Mouse (Mus musculus) limb, embryonic 11.5 days (tissue): Measurements from ENCODE around the gene Reg4. TPM values are rescaled to one million over a fixed set of nuclear protein-coding genes. Genes with fewer than 3 reads are reported as not detected.
A peak's percentile ranks its signal among the peaks of the same experiment; 100 is the strongest.

Experiments
- ATAC-seq: fragments of 200-750 bp; cut with Nextera tagmentation; 2 replicates; pipeline ENCODE4 v1.8.0; 2017; ENCODE audit warnings: low read depth; ENCODE audit not compliant: insufficient number of reproducible peaks, low FRiP score, low TSS enrichment
- DNase-seq: peaks from one replicate; pipeline ENCODE4 v3.0.0-alpha.2; 2015; ENCODE audit warnings: low spot score
- H3K27ac ChIP-seq: fragments of 300-500 bp; sonication (generic); replicated peaks from 2 replicates; pipeline ENCODE4 v1.5.1; 2014; ENCODE audit warnings: low read depth, mild to moderate bottlenecking, low read length
- H3K27me3 ChIP-seq: fragments of 300-500 bp; sonication (generic); 2 replicates; pipeline ENCODE4 v1.6.1; 2014; ENCODE audit warnings: mild to moderate bottlenecking, low read length, mixed read lengths; ENCODE audit not compliant: control insufficient read depth, insufficient read depth
- H3K36me3 ChIP-seq: fragments of 300-500 bp; sonication (generic); 2 replicates; pipeline ENCODE4 v1.6.1; 2014; ENCODE audit warnings: mild to moderate bottlenecking, low read length, moderate library complexity, mixed read lengths; ENCODE audit not compliant: control insufficient read depth, insufficient read depth
- H3K4me1 ChIP-seq: fragments of 300-500 bp; sonication (generic); 2 replicates; pipeline ENCODE4 v1.6.1; 2014; ENCODE audit warnings: low read length, mixed read lengths; ENCODE audit not compliant: control insufficient read depth, insufficient read depth
- H3K4me2 ChIP-seq: fragments of 300-500 bp; sonication (generic); 2 replicates; pipeline ENCODE4 v1.6.1; 2014; ENCODE audit warnings: low read depth, mild to moderate bottlenecking, moderate library complexity; ENCODE audit not compliant: severe bottlenecking
- H3K4me3 ChIP-seq: fragments of 300-500 bp; sonication (generic); 2 replicates; pipeline ENCODE4 v1.5.1; 2014; ENCODE audit warnings: low read depth, low read length
- H3K9ac ChIP-seq: fragments of 300-500 bp; sonication (generic); 2 replicates; pipeline ENCODE4 v1.6.1; 2014; ENCODE audit warnings: mild to moderate bottlenecking, low read length
- H3K9me3 ChIP-seq: fragments of 300-500 bp; sonication (generic); 2 replicates; pipeline ENCODE4 v1.6.1; 2016; ENCODE audit warnings: low read length; ENCODE audit not compliant: control insufficient read depth
- WGBS: fragments of 180-500 bp; shearing (Covaris S2); extraction: QIAGEN DNeasy Blood & Tissue Kit; methylation state at CpG from one replicate; pipeline ENCODE4 v1.1.7; 2014; 5-methylcytosine and 5-hydroxymethylcytosine counted together
- polyA plus RNA-seq: library from polyadenylated mRNA; unstranded; fragments of >200 nt; fragmentation: Nextera tagmentation; extraction: Ambion mirVana; gene quantifications from 2 replicates; pipeline ENCODE4 v1.2.1, GENCODE M21; 2014

Reg4 gene
- polyA plus RNA-seq, 1 experiment from 2014 or later = not detected

DNA sequence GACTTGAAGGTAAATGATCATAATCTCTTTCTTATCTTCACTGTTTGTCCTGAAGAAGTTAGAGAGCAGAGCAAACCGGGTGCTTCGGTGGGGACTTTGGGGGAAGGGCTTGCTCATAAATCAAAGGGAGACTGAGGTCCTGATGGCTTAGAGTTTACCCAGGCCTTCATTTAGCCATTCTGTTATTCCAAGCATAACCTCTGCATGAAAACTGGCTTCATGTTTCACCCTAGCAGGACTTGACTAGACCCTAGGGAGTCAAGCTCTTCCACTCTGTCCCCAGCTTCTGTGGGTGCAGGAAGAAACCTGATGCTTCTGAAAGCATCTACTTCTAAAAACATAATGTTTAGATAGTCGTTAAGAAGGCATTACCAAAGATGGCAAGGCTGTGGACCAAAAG is 15.0 kb upstream of the Reg4 start:
- no peak overlapping the region for H3K27ac ChIP-seq
- no peaks in the 10 kb centered on the region for H3K4me1 ChIP-seq
- H3K36me3 ChIP-seq = no peaks in the 10 kb centered on the region
- DNase-seq (no peak), ATAC-seq (no peak)
- H3K9ac ChIP-seq = no peak overlapping the region
- no peaks in the 10 kb centered on the region for H3K27me3 ChIP-seq
- no peaks in the 10 kb centered on the region for H3K9me3 ChIP-seq
- no peak overlapping the region for H3K4me2 ChIP-seq
- H3K4me3 ChIP-seq = no peak overlapping the region
- 28% methylated on average over 3 of the region's 3 CpGs for WGBS

DNA sequence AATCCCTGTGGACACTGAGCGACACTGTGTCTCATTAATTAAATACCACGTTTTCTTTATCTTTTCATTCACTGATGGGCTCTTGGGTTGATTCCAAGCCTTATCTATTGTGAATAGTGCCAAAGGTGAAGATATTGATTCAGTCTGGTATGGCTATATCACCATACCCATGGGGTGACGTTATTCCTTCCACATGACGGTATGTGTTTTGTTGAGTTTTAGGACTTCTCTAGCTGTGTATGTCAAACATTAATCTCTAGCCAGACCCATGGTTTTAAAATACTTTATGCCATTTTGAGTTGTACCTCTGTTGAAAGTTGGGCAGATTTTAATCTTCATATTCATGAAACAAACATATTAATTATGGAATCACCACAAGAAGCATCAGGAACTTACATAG is 12.8 kb upstream of the Reg4 start:
- H3K27me3 ChIP-seq = no peaks in the 10 kb centered on the region
- no peaks in the 10 kb centered on the region for H3K36me3 ChIP-seq
- H3K4me3 ChIP-seq = no peak overlapping the region
- no peak overlapping the region for H3K9ac ChIP-seq
- no peak overlapping the region for H3K27ac ChIP-seq
- no peak for DNase-seq
- H3K4me2 ChIP-seq = no peak overlapping the region
- H3K9me3 ChIP-seq = no peaks in the 10 kb centered on the region
- WGBS = 87% methylated on average over 4 of the region's 4 CpGs
- no peaks in the 10 kb centered on the region for H3K4me1 ChIP-seq
- no peak for ATAC-seq

DNA sequence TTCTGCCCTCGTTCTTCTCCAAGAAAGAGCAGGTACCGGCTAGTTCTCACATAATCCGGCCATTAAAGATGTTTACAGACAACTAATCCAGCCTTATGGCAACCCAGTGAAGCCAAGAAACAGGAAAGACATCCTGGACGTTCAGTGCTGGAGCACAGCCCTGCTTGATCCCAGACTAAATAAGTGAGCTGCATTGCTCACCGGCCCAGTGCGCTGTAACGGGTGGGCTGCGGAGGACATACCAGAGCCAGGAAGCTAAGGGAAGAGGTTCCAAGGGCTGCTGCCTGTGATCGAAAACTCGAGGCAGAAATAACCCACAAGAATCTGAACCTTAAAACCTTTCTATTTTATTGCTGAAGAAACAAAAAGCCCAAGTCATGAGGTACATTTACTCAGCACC is 11.1 kb upstream of the Reg4 start:
- no peak overlapping the region for H3K9ac ChIP-seq
- ATAC-seq (no peak), DNase-seq (no peak)
- no peak overlapping the region for H3K4me2 ChIP-seq
- no peaks in the 10 kb centered on the region for H3K4me1 ChIP-seq
- no peaks in the 10 kb centered on the region for H3K36me3 ChIP-seq
- no peaks in the 10 kb centered on the region for H3K27me3 ChIP-seq
- H3K27ac ChIP-seq = no peak overlapping the region
- no peaks in the 10 kb centered on the region for H3K9me3 ChIP-seq
- H3K4me3 ChIP-seq = no peak overlapping the region
- 59% methylated on average over 10 of the region's 10 CpGs for WGBS

DNA sequence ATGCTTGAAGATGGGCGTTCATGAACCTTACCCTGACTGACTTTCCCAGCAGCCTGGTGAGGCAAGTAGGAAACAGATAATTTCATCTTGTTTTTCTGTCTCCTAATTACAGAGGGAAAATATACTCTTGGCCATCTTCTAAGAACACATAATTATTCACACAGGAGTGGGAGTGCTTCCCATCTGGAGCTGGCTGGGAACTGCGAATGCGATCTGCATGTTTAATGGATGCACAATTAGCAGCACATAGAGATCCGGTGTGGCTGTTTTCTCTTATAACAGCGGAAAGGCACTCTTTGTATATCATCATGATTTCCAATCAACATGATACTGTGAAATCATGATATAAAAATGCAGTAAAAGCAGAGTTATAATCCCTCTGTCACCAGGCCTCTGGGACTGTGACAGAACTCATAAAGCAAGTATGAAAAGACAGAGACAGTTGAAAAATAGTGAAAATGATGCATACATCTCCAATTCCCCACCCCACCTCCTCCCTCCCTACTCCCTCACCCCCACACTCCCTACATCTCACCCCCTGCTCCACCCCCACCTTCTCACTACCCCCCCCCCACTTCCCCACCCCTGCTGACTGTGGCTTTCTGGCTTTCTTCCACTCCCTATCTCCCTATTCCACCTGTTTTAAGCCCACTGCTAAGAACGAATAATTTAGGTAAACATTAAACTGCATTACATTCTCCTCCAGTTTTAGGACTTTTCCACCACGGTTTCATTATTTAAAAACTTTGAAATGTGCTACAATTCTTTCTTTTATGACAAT is 10.5 kb upstream of the Reg4 start:
- Histone ChIP-seq H3K36me3 (no peaks in the 10 kb centered on the region), H3K9me3 (no peaks in the 10 kb centered on the region), H3K27ac (no peak overlapping the region), H3K4me2 (no peak overlapping the region), H3K9ac (no peak overlapping the region), H3K4me1 (no peaks in the 10 kb centered on the region), H3K4me3 (no peak overlapping the region), H3K27me3 (no peaks in the 10 kb centered on the region)
- DNase-seq = no peak
- no peak for ATAC-seq
- 71% methylated on average over 7 of the region's 7 CpGs for WGBS

DNA sequence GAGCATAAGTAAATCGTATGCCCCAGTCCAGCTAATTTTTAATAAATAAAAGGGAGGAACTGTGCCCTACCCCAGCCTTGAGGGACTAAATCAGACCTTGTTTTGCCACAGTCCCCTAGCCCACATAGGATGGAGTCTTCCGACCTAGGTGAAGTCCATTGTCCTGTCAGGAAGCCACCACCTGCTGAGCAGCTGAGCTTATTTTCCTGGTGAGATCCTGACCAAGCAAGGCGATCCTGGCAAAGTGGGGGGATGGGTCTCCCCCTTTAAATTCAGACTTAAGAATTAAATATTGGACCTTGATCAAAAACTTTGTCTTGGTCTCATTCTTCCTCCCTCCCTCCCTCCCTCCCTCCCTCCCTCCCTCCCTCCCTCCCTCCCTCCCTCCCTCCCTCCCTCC is 5.7 kb upstream of the Reg4 start:
- Histone ChIP-seq H3K36me3 (no peaks in the 10 kb centered on the region), H3K4me2 (no peak overlapping the region), H3K4me3 (no peak overlapping the region), H3K4me1 (no peaks in the 10 kb centered on the region), H3K27ac (no peak overlapping the region), H3K9ac (no peak overlapping the region), H3K27me3 (no peaks in the 10 kb centered on the region), H3K9me3 (no peaks in the 10 kb centered on the region)
- no peak for DNase-seq
- ATAC-seq = no peak
- WGBS = 85% methylated on average over 3 of the region's 3 CpGs

DNA sequence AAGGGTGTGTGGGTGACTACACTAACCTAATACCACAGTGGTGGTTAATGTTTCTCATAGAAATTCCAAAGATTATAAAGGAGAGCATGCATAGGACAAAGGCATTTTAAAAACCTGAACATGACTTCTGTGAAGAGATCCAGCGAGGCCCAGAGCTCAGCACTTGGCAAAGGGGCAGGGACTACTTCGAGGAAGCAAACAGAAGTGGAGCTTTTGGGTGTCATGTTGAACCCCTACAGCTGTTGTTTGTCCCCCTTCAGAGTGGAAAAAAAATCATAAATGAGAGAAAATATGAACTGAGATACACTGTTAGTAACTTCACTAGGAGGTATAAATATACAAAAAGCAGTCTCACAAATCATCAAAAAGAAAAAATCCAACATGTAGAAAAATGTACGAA is 1.3 kb downstream of the Reg4 start:
- no peak overlapping the region for H3K27ac ChIP-seq
- ATAC-seq (no peak), DNase-seq (no peak)
- 88% methylated on average over 3 of the region's 3 CpGs for WGBS
- no peaks in the 10 kb centered on the region for H3K4me1 ChIP-seq
- H3K9ac ChIP-seq = no peak overlapping the region
- H3K27me3 ChIP-seq = no peaks in the 10 kb centered on the region
- no peaks in the 10 kb centered on the region for H3K9me3 ChIP-seq
- no peak overlapping the region for H3K4me2 ChIP-seq
- H3K36me3 ChIP-seq = no peaks in the 10 kb centered on the region
- H3K4me3 ChIP-seq = no peak overlapping the region

DNA sequence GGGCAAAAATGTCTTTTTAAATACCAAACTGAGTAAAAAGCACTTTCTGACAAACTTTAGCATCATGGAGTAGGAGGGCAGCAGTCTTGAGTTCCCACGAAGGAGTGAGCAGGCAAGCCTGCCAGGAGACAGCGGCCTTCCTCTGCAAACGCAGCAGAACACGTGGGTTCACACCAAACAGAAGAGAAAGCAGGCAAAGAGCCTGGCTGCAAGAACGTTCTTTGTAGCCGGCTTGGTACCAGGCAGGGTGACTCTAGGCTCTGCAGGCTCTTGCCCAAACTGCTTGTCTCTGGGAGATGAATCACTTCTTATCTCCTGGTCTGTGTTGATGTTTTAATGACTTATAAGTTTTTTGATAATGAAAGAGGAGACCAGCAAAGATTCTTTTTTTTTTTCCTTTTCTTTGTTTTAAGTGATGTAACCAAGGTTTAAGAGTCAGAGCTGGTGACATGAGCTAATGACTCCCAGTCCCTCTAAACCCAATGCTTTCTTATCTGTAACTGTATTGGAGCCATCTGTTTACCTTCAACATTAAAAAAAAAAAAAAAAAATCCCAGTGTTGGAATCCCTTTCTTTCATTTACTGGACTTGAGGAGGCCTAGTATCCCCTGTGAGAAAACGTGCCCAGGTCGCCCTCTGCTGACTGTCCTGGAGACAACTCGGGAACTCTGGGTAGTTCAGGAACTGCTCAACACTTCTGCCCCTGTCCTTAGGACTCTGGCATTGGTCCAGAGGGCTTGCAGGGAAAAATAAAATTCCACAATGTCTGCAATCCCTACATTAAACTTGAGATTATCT is 2.0 kb downstream of the Reg4 start:
- Histone ChIP-seq H3K9me3 (no peaks in the 10 kb centered on the region), H3K27me3 (no peaks in the 10 kb centered on the region), H3K4me2 (no peak overlapping the region), H3K4me1 (no peaks in the 10 kb centered on the region), H3K27ac (no peak overlapping the region), H3K36me3 (no peaks in the 10 kb centered on the region), H3K4me3 (no peak overlapping the region), H3K9ac (no peak overlapping the region)
- ATAC-seq = peak; percentile 70
- 11% methylated on average over 9 of the region's 9 CpGs for WGBS
- peak; percentile 82 for DNase-seq

DNA sequence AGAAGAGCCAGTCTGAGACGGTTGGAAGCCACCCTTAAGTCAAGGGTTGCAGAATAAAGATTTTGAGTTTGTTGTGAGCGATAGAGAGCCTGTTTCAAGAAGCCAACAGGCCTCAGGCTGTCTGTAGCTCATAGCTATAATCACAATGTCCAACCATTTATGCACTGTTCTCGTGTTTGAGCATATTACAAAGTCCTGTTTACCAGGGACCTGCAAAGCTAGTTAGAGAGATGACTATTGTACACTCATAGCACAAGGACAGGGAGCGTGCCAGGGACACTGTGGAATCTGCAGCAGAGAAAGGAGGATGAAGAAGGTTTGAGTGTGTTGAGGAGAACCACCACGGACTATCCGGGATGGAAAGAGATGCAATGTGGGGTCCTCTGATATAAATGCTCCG is 3.0 kb downstream of the Reg4 start:
- no peak overlapping the region for H3K4me3 ChIP-seq
- no peaks in the 10 kb centered on the region for H3K27me3 ChIP-seq
- WGBS = 87% methylated on average over 7 of the region's 7 CpGs
- H3K9ac ChIP-seq = no peak overlapping the region
- H3K27ac ChIP-seq = no peak overlapping the region
- no peaks in the 10 kb centered on the region for H3K9me3 ChIP-seq
- no peak overlapping the region for H3K4me2 ChIP-seq
- ATAC-seq (no peak), DNase-seq (no peak)
- H3K4me1 ChIP-seq = no peaks in the 10 kb centered on the region
- H3K36me3 ChIP-seq = no peaks in the 10 kb centered on the region
